Mouse (Mus musculus) urinary bladder, postnatal 10 days (tissue): ENCODE measurements around the gene Anapc1.

Experiments
- DNase-seq: peaks from one replicate; pipeline ENCODE4 v3.0.0; 2022; ENCODE audit warnings: low spot score

Gene Anapc1

GRCm38 (mm10) chr2:128686921-128687557, at the start of gene Anapc1:
Gene Anapc1 (minus strand): TSS chr2:128687391.
- peak; percentile 51 for DNase-seq

DNA sequence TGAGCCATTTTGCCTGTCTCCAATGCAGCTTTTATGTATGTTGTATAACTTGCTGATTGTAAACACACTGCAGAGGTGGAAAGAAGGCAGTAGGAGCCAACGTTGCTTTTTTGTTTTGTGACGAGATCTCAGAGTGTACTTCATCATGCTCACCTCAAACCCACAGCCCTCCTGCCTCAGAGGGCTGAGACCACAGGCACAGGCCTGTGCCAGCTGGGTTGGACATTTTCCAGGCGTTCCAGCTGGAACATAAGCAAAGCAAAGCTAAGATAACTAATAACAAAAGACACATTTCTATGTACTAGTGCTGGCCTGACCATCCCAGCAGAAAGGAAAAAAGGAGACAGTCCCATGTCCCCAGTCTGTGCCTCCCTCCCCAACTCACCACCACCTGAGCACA, 47.9 kb upstream of the Anapc1 start:
- DNase-seq: no peak

DNA sequence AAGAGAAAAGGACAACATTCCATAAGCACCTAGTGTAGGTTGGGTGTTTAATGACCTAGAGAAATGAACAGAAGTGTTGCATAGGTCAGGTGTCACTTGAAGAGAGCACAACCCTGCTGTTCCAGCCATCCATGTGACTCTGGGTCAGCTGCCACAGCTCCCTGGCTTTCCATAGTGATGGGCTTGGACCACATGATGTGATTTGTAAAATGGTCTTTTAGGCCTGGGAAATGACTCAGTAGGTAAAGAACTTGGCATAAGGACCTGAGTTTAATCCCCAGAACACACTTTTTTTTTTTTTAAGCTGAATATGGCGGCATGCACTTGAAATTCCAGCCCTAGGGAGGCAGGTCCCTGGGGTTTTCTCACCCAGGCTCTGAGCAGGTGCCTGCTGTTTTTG, 44.8 kb upstream of the Anapc1 start:
- no peak for DNase-seq

- no peak for DNase-seq
These were observed 44.3 kb upstream of the Anapc1 start for GRCm38 (mm10) chr2:128731514-128731913.

GRCm38 (mm10) chr2:128729141-128729540, 42.0 kb upstream of the Anapc1 start:
- DNase-seq: no peak

GRCm38 (mm10) chr2:128728066-128728465, 40.9 kb upstream of the Anapc1 start:
- no peak for DNase-seq

GRCm38 (mm10) chr2:128727552-128727951, 40.4 kb upstream of the Anapc1 start:
- no peak for DNase-seq

GRCm38 (mm10) chr2:128726626-128727025, 39.4 kb upstream of the Anapc1 start:
- no peak for DNase-seq

DNA sequence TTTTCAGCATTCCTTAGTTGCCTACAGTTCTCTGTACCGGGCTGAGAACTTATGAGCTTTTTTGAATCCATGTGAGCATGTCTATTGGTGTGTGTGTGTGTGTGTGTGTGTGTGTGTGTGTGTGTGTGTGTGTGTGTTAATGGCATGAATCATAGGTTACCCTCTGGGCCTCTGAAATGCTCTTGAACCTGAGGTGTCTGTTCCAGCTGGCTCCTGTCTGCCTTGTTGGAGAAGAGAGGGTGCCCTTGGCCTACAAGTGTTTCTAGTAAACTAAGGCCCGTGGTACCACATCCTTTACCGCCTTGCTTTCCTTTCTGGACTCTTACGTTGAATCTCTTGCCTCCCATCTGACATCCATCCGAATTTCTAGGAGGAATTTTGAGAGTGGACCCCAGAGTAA, 38.9 kb upstream of the Anapc1 start:
- no peak for DNase-seq

DNA sequence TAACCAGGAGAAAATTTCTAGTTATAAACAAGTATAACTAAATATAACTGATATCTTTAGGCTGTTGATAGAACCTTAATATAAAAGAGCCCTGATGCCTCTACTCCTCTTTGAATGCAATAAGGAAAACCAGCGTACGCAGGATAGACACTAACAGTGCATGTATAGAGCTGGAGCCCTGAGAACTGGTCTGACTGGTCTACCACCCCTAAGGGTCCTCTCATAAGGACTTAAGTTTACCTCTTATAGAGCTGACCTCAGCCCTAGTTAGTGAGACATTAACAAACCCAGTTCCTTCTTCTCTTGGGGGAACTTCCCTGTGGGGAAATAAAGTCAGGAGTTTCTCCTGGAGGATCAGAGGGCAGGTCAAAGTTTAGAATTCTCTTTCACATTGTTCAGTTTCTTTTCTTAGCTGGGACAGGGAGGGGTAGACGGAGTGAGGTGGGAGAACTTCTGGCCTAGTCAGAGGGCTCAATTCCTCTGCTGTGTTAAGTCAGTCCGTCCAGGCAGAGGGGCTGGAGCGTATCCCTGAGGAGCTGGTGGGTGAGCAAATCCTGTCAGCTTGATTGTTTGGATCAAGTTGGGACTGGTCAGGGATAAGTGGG, 35.0 kb upstream of the Anapc1 start:
- no peak for DNase-seq

- no peak for DNase-seq
These were observed 32.2 kb upstream of the Anapc1 start for GRCm38 (mm10) chr2:128719380-128719779.

DNA sequence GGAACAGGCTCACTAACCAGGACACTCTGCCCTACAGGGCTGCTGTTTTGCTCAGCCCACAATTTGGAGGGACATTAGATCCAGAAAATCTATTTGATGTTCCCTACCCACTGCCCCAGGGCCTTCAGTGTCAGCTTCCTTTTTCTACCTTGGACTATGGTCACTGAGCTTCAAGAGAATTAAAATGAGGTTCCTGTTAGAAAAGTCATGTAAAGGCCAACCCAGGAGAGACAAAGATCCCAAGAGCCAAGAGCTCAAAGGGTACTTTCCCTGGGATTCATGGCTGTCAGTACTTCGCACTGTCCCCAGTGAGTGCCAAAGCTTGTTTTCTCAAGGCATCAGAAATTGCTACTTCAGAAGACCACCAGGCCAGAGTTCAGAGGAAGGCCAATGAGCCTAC, 28.8 kb upstream of the Anapc1 start:
- DNase-seq: no peak

GRCm38 (mm10) chr2:128714724-128715241, 27.6 kb upstream of the Anapc1 start:
- DNase-seq: no peak

- DNase-seq: no peak
These were observed 26.4 kb upstream of the Anapc1 start for GRCm38 (mm10) chr2:128713548-128714003.

DNA sequence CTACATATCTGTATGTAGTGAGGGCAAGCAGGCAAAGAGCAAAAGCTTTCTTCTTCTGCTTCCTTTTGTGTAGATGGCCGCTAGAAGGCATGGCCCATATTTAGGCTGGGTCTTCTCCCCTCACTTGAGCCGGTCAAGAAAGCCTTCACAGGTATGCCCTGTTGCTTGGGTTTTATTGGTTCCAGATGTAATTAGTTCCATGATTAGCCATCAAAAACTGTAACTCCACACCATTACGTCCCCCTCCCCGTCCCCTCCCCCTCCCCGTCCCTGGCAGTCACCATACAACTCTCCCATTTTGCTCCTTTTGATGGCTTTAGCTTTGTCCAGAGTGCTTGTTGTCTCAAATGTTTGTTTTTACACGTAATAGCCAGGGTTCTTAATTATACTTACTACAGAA, 25.7 kb upstream of the Anapc1 start:
- no peak for DNase-seq

- no peak for DNase-seq
These were observed 23.4 kb upstream of the Anapc1 start for GRCm38 (mm10) chr2:128710609-128711008.

DNA sequence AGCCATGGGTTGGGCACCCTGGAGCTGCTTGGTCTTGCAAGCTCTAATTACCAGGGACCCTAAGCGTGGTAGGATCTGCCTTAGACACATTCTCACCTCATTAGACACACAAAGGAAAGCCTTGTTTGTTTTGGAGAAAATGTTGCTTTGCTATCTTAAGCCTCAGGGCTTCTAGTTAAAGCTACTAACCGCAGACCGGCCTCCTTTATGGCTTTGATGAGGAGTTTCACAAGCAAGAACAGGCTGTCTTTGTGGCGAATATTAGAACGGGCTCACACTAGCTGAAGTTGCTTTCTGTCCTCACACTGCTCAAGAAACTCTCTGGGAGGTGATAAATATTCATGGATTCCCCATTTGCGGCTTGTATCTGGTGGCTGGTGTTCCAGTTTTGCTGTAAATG, 22.1 kb upstream of the Anapc1 start:
- no peak for DNase-seq

- no peak for DNase-seq
These were observed 17.3 kb upstream of the Anapc1 start for GRCm38 (mm10) chr2:128704474-128704873.

GRCm38 (mm10) chr2:128699201-128699885, 12.2 kb upstream of the Anapc1 start:
- DNase-seq: no peak

DNA sequence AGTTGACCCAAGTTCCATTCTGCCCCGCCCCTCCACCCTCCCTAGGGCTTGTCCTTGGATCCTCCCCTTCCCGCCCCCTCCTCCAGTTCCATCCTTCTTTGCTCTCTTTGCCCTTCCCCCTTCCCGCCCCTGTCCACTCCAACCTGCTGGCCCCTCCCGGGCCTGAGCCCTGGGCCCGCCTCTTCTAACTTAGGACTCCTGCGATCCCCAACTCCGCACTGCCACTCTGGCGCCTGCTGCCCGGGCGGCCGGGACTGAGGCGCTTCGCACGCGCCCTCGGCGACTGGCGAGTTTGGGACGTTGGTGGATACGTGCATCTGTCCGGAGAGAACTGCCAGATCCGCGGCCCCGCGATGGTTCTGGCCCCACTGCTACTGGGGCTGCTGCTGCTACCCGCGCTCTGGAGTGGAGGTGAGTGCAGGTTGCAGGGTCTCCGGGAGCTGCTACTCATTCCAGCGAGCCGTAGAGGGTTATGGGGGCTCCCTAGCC, 11.5 kb upstream of the Anapc1 start, which contains the start of gene Mertk:
Gene Mertk (plus strand): TSS at position 264 of the 489 bp plus-strand sequence.
- DNase-seq: peak; percentile 73

DNA sequence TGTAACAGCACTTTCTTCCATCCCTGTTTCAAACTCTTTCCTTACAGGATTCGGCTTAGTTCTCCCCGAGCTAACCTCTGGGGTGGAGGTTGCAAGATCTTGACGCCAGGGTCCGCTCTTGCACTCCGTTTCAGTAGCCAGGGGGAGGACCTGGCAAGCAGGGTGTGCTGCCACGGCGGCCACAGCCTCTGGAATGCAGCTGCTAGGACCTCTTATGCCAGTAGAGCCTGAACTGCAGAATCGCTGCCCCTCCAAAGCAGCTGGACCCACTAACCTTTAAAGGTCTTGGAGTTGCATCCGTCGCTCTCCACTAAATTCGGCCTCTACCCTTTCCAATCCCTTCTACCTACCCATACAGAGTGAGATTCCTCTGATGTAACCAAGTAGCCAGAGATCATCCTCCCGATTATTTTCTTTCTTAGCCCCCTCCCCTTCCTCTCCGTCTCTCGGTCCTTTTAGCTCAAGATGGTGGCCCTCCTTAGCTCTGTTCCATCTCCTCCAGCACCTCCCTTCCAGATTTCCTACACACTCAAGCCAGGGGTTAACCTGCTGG, 11.0 kb upstream of the Anapc1 start:
- DNase-seq: peak; percentile 40

- no peak for DNase-seq
These were observed 10.4 kb upstream of the Anapc1 start for GRCm38 (mm10) chr2:128697566-128697965.

GRCm38 (mm10) chr2:128697047-128697446, 9.9 kb upstream of the Anapc1 start:
- DNase-seq: no peak
